9 mouse cellular contexts compared by ENCODE assay signal in genomic region chr4:8005155-8005554, GRCm38 (mm10).
A peak's percentile ranks its signal among the peaks of the same experiment; 100 is the strongest.
DNase-seq lines count a peak whose midpoint lies in the region; ATAC-seq and TF ChIP-seq lines count a peak whose summit lies in the region.
"Had no signal": no experiment of that assay in that cellular context is flagged by ENCODE, and none has a peak within 500 bp of the region (broad histone marks: within the 10 kb centered on the region; RNA-seq: fewer than 3 reads in every experiment).

No protein-coding gene starts in this region.

- 0 out of 2 replicates have a peak, but pooled peaks have one; percentile 37 for ATAC-seq in embryonic facial prominence, embryonic 14.5 days (ENCODE audit: low read depth)
- ATAC-seq in megakaryocyte, adult 5-6 weeks (ENCODE audit: poor library complexity, severe bottlenecking) = peak; percentile 35

- WGBS in thymus, adult 2 months = 26% methylated on average over 1 of the region's 1 CpGs
- WGBS in embryonic facial prominence, embryonic 14.5 days = 9% methylated on average over 1 of the region's 1 CpGs

- no peak for TF ChIP-seq CTCF in thymus, adult 2 months (IDR thresholded peaks at IDR 0.05; ENCODE audit: borderline replicate concordance, control insufficient read depth, extremely low read depth, insufficient read depth, low read length, poor library complexity)

- H3K4me3 ChIP-seq in thymus, adult 2 months (ENCODE audit: control insufficient read depth, insufficient read depth, low read length) = no peak overlapping the region
- H3K4me3 ChIP-seq in embryonic facial prominence, embryonic 14.5 days (ENCODE audit: low read depth, low read length) = no peak overlapping the region
- H3K4me3 ChIP-seq: heart, embryonic 15.5 days had no signal

- DNase-seq in adrenal gland, adult (ENCODE audit: inconsistent age in 2 of 2, low spot score in 1 of 2) = peak; percentile 5 to 63
- no peak for DNase-seq in adrenal gland, adult 8-10 months
- peak; percentile 48 for DNase-seq in thymus, adult 2 months
- DNase-seq in thymus, adult 18-20 months = no peak
- DNase-seq in embryonic facial prominence, embryonic 14.5 days (ENCODE audit: low spot score) = peak; percentile 73
- peak; percentile 15 to 50 for DNase-seq in kidney, postnatal 36 days
- DNase-seq in right cerebral cortex, postnatal 25 days = peak; percentile 10

- no peak overlapping the region for H3K4me2 ChIP-seq in embryonic facial prominence, embryonic 14.5 days (ENCODE audit: low read depth, low read length)
- H3K4me2 ChIP-seq: heart, embryonic 15.5 days had no signal

- H3K9ac ChIP-seq in embryonic facial prominence, embryonic 14.5 days (ENCODE audit: low read depth, low read length) = no peak overlapping the region
- H3K9ac ChIP-seq: heart, embryonic 15.5 days had no signal

- no peaks in the 10 kb centered on the region for H3K4me1 ChIP-seq in thymus, adult 2 months (replicated peaks; ENCODE audit: control insufficient read depth, insufficient read depth, low read length)
- H3K4me1 ChIP-seq in embryonic facial prominence, embryonic 14.5 days (ENCODE audit: control insufficient read depth, insufficient read depth, low read length) = no peaks in the 10 kb centered on the region
- H3K4me1 ChIP-seq: heart, embryonic 15.5 days had no signal

- H3K36me3 ChIP-seq in thymus, adult 2 months (ENCODE audit: control insufficient read depth, insufficient read depth, low read length) = no peaks in the 10 kb centered on the region
- no peaks in the 10 kb centered on the region for H3K36me3 ChIP-seq in embryonic facial prominence, embryonic 14.5 days (ENCODE audit: control insufficient read depth, insufficient read depth, low read length)
- H3K36me3 ChIP-seq: heart, embryonic 15.5 days had no signal

- no peak for TF ChIP-seq POLR2A in thymus, adult 2 months (IDR thresholded peaks at IDR 0.05; ENCODE audit: control insufficient read depth, extremely low read depth, insufficient read depth, low read length, poor library complexity)

- no peak overlapping the region for H3K27ac ChIP-seq in thymus, adult 2 months (ENCODE audit: control insufficient read depth, insufficient read depth, low read length)
- H3K27ac ChIP-seq in embryonic facial prominence, embryonic 14.5 days (replicated peaks; ENCODE audit: low read depth, low read length) = no peak overlapping the region
- H3K27ac ChIP-seq: heart, embryonic 15.5 days had no signal

- 0 out of 2 replicates have a peak, but pooled peaks cover 3% of the 10 kb centered on the region for H3K9me3 ChIP-seq in embryonic facial prominence, embryonic 14.5 days (ENCODE audit: control insufficient read depth, low read length)
- H3K9me3 ChIP-seq: heart, embryonic 15.5 days had no signal

- no peaks in the 10 kb centered on the region for H3K27me3 ChIP-seq in thymus, adult 2 months (ENCODE audit: control insufficient read depth, insufficient read depth, low read length)
- no peaks in the 10 kb centered on the region for H3K27me3 ChIP-seq in embryonic facial prominence, embryonic 14.5 days (replicated peaks; ENCODE audit: control insufficient read depth, insufficient read depth, low read length)
- H3K27me3 ChIP-seq: heart, embryonic 15.5 days had no signal

Comparison
In these comparisons a context has a peak if more than half of its experiments do, and no peak if none do; other contexts are left out.
1. DNase-seq: peak in adrenal gland, adult (2 of 2), thymus, adult 2 months (single experiment), embryonic facial prominence, embryonic 14.5 days (single experiment), kidney, postnatal 36 days (2 of 2) and right cerebral cortex, postnatal 25 days (single experiment); none in adrenal gland, adult 8-10 months (single experiment) and thymus, adult 18-20 months (0 of 2).